Mouse (Mus musculus) kidney, embryonic 14.5 days (tissue): Measurements from ENCODE around the gene Rnf6. TPM values are rescaled to one million over a fixed set of nuclear protein-coding genes. Genes with fewer than 3 reads are reported as not detected.
A peak's percentile ranks its signal among the peaks of the same experiment; 100 is the strongest.

Experiments
- ATAC-seq: fragments of 200-750 bp; cut with Nextera tagmentation; 2 replicates; pipeline ENCODE4 v1.8.0; 2017; ENCODE audit warnings: moderate number of reproducible peaks, mild to moderate bottlenecking, moderate TSS enrichment, moderate library complexity; ENCODE audit not compliant: low FRiP score, low TSS enrichment
- H3K27ac ChIP-seq: fragments of 300-500 bp; sonication (generic); 2 replicates; pipeline ENCODE4 v1.5.1; 2014; ENCODE audit warnings: low read depth, mild to moderate bottlenecking, low read length, moderate library complexity, mixed read lengths
- H3K27me3 ChIP-seq: fragments of 300-500 bp; sonication (generic); 2 replicates; pipeline ENCODE4 v1.6.1; 2014; ENCODE audit warnings: mild to moderate bottlenecking, low read length; ENCODE audit not compliant: control insufficient read depth, insufficient read depth
- H3K36me3 ChIP-seq: fragments of 300-500 bp; sonication (generic); 2 replicates; pipeline ENCODE4 v1.6.1; 2014; ENCODE audit warnings: low read length, mixed read lengths; ENCODE audit not compliant: control insufficient read depth, insufficient read depth
- H3K4me1 ChIP-seq: fragments of 300-500 bp; sonication (generic); 2 replicates; pipeline ENCODE4 v1.6.1; 2014; ENCODE audit warnings: low read length, mixed read lengths; ENCODE audit not compliant: control insufficient read depth, insufficient read depth
- H3K4me2 ChIP-seq: fragments of 300-500 bp; sonication (generic); replicated peaks from 2 replicates; pipeline ENCODE4 v1.6.1; 2014; ENCODE audit warnings: low read depth, mild to moderate bottlenecking, low read length
- H3K4me3 ChIP-seq: fragments of 300-500 bp; sonication (generic); 2 replicates; pipeline ENCODE4 v1.5.1; 2014; ENCODE audit warnings: mild to moderate bottlenecking, low read length
- H3K9ac ChIP-seq: fragments of 300-500 bp; sonication (generic); 2 replicates; pipeline ENCODE4 v1.6.1; 2014; ENCODE audit warnings: low read depth, mild to moderate bottlenecking, low read length, moderate library complexity
- H3K9me3 ChIP-seq: fragments of 300-500 bp; sonication (generic); 2 replicates; pipeline ENCODE4 v1.6.1; 2016; ENCODE audit warnings: low read length; ENCODE audit not compliant: control insufficient read depth
- WGBS: fragments of 180-500 bp; shearing (Covaris S2); extraction: QIAGEN DNeasy Blood & Tissue Kit; methylation state at CpG from one replicate; pipeline ENCODE4 v1.1.7; 2014; 5-methylcytosine and 5-hydroxymethylcytosine counted together
- polyA plus RNA-seq: library from polyadenylated mRNA; unstranded; fragments of >200 nt; fragmentation: Nextera tagmentation; extraction: Ambion mirVana; gene quantifications from 2 replicates; pipeline ENCODE4 v1.2.1, GENCODE M21; 2014

The Rnf6 gene
- polyA plus RNA-seq, 1 experiment from 2014 or later = 38.2 TPM

DNA sequence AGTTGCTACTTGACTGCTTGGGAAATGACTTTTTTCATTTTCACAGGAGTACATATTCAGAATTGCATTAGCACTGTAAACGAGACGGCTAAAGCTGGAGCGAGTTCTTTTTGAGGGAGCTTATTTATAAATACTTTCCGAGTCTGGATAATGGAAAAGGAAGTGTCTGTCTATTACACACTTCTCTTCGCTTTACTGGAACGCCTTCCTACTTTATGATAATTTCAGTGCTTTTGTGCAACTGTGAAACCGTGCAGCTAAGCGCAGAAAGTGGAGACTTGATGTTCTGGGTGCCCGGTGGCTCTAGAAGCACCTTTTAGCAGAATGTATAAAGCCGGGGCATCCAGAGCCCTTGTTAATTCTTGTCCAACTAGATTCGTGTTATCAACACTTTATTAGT, 11.5 kb upstream of the Rnf6 start:
- Histone ChIP-seq H3K9ac (peak overlapping the region; percentile 9; the same call in 1 of the 2 replicates), H3K4me3 (peak overlapping the region; percentile 76), H3K27me3 (no peaks in the 10 kb centered on the region), H3K4me2 (peak overlapping the region; percentile 60), H3K36me3 (no peaks in the 10 kb centered on the region), H3K27ac (no peak overlapping the region), H3K4me1 (peaks cover 2% of the 10 kb centered on the region; the same call in 1 of the 2 replicates), H3K9me3 (no peaks in the 10 kb centered on the region)
- ATAC-seq = no peak
- 71% methylated on average over 11 of the region's 11 CpGs for WGBS

DNA sequence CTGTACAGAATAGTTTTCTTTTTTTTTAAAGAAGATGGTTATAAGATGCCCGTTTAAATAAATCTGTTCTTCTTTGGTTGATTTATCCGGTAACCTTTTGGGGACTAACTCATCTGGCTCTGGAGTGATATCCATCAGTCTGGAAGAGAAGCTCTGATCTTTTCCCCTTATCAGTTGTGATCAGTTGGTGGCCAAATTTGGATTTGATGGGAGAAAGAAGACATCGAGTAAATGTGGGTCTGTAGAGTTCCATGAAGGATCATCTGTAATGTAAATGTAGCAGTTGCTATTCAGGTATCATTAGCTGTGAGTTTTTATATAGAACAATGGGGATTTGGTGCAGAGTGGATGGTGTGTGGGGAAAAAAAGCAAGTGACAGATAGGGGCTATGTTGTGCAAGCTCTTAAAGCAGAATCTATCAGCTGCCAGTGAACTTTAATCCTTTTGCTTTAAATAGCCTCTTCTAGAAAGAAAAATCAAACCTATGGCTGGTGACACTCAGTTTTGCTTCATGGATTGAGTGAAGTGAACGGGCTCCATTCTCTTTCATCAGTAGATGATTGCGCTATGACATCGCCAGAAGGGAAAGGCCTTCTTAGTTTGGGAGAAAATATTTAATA, 10.8 kb upstream of the Rnf6 start:
- WGBS = 38% methylated on average over 6 of the region's 6 CpGs
- H3K27ac ChIP-seq = no peak overlapping the region
- no peak for ATAC-seq

DNA sequence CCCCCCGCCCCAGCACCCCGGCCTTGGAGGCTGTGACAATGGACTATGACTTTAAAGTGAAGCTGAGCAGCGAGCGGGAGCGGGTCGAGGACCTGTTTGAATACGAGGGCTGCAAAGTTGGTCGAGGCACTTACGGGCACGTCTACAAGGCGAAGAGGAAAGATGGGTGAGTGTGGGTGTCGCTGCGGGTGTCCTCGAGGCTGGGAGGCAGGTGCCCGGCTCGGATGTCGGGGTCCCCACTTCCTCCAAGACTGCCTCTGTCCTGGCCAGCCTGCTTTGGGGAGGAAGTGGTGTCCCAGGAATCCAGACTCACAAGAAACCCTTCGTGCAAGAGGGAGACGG, 10.3 kb upstream of the Rnf6 start:
- peak overlapping the region; percentile 76 for H3K4me3 ChIP-seq
- H3K9me3 ChIP-seq = no peaks in the 10 kb centered on the region
- ATAC-seq = peak; percentile 44
- peak overlapping the region; percentile 91 for H3K9ac ChIP-seq
- no peaks in the 10 kb centered on the region for H3K27me3 ChIP-seq
- WGBS = under 1% methylated on average over 19 of the region's 19 CpGs
- H3K27ac ChIP-seq = peak overlapping the region; percentile 96
- H3K4me2 ChIP-seq = peak overlapping the region; percentile 60
- H3K36me3 ChIP-seq = no peaks in the 10 kb centered on the region
- peaks cover 2% of the 10 kb centered on the region; the same call in 1 of the 2 replicates for H3K4me1 ChIP-seq

More for the DNA sequence above, 10.8 kb upstream of the Rnf6 start:
- Histone ChIP-seq H3K27me3 (no peaks in the 10 kb centered on the region), H3K9ac (peak overlapping the region; percentile 91), H3K9me3 (no peaks in the 10 kb centered on the region), H3K4me1 (peaks cover 2% of the 10 kb centered on the region; the same call in 1 of the 2 replicates), H3K36me3 (no peaks in the 10 kb centered on the region), H3K4me2 (peak overlapping the region; percentile 60), H3K4me3 (peak overlapping the region; percentile 76)

DNA sequence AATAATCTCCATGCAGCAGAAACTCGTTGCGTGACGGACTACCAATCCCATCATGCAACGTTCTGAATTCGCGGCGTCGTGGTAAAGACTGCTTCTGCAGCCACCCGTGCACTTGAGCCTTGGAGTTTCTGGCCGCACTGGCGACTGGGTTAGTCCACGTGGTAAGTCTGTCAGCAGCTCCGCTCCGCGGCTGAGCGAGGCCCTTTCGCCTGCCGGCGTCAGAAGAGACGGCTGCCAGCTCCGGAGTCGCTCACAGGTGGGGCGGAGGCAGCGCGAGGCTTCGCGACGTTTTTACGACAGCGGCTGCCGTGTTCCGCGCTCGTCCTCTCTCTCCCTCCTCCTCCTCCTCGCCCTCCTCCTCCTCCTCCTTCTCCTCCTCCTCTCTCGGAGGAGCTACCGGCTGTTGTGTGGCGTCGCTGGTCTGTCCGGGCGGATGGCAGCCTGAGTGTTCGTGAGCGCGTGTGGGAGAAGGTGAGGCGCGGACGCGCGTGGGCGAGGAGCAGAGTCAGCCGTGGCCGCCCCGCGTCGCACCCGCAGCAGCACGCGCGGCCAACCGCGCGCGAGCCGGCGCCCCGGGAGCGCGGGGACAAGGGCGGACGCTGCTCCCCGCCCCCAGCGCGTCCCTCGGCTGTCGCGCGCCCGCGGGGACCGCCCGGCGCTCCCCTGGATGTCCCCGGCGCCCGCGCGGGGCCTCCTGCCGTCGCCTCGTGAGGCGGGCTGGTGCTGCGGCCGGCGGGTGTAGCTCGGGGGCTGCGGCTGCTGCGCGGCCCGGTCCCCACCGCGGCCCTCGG, 9.7 kb upstream of the Rnf6 start, which contains the start of gene Cdk8:
Gene Cdk8, plus strand, starts transcription at position 367 of the 791 bp plus-strand sequence.
- H3K4me1 ChIP-seq = peaks cover 2% of the 10 kb centered on the region; the same call in 1 of the 2 replicates
- peak within 1 kb of the TSS; percentile 76 for H3K4me3 ChIP-seq
- H3K27me3 ChIP-seq = no peaks in the 10 kb centered on the region
- peak; percentile 90 for ATAC-seq
- no peaks in the 10 kb centered on the region for H3K9me3 ChIP-seq
- under 1% methylated on average over 57 of the region's 102 CpGs for WGBS
- peak within 1 kb of the TSS; percentile 60 for H3K4me2 ChIP-seq
- peak within 1 kb of the TSS; percentile 91 for H3K9ac ChIP-seq
- no peaks in the 10 kb centered on the region for H3K36me3 ChIP-seq
- peak within 1 kb of the TSS; percentile 96 for H3K27ac ChIP-seq

DNA sequence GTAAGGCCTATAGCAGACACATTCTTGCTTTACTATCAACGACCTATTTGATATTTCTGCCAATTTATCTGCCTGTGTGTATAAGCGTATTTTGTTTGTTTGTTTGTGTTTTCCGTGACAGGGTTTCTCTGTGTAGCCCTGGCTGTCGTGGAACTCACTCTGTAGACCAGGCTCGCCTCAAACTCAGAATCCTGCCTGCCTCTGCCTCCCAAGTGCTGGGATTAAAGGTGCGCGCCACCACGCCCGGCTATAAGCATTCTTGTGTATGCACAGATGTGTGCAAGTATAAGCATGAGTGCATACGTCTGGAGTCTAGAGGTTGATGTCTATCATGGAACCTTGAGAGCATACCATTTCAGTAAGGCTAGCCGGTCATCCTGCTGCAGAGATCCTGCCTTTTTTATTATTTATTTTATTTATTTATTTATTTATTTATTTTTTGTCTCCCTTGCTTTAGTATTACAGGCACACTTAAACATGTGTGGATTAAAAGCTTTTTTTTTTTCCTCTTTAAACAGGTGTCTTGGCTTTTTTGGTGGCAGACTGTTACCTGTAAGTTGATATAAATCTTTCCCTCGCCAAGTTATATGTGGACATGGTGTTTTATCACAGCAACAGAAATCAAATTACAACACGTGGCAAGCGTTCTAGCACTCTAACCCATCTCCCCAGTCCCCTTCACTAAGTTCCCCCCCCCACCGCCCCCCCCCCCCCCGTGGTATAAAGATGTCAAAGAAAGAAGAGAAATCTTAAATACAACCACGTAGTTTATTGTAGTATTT, 8.7 kb upstream of the Rnf6 start:
- Histone ChIP-seq H3K27me3 (no peaks in the 10 kb centered on the region), H3K4me3 (peak overlapping the region; percentile 76), H3K27ac (peak overlapping the region; percentile 96), H3K4me2 (peak overlapping the region; percentile 58), H3K4me1 (peaks cover 2% of the 10 kb centered on the region; the same call in 1 of the 2 replicates), H3K9me3 (no peaks in the 10 kb centered on the region), H3K9ac (peak overlapping the region; percentile 91), H3K36me3 (no peaks in the 10 kb centered on the region)
- 61% methylated on average over 16 of the region's 17 CpGs for WGBS
- ATAC-seq = 0 out of 2 replicates have a peak, but pooled peaks have one; percentile 10

DNA sequence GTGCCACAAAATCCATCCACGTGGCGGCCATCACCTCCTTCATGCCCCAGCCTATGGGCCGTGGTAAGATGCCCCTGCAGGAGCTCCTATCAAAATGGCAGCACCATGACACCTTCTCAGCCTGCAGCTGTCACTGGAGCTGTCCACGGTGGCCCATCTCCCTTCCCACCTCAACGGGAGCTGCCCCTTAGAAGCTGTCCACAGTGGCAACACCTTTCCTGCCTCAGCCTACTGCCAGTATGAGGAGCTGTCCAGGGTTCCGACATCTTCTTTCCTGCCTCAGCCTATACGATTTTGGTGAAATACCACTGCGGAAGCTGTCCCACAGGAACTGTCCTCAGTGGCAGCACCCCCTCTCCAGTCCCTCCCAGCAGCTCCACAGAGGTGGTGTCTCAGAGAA, 6.1 kb upstream of the Rnf6 start:
- H3K4me3 ChIP-seq = no peak overlapping the region
- H3K9ac ChIP-seq = no peak overlapping the region
- no peaks in the 10 kb centered on the region for H3K27me3 ChIP-seq
- no peak for ATAC-seq
- no peak overlapping the region for H3K4me2 ChIP-seq
- no peak overlapping the region for H3K27ac ChIP-seq
- H3K9me3 ChIP-seq = no peaks in the 10 kb centered on the region
- peaks cover 2% of the 10 kb centered on the region; the same call in 1 of the 2 replicates for H3K4me1 ChIP-seq
- 83% methylated on average over 8 of the region's 8 CpGs for WGBS
- H3K36me3 ChIP-seq = no peaks in the 10 kb centered on the region

DNA sequence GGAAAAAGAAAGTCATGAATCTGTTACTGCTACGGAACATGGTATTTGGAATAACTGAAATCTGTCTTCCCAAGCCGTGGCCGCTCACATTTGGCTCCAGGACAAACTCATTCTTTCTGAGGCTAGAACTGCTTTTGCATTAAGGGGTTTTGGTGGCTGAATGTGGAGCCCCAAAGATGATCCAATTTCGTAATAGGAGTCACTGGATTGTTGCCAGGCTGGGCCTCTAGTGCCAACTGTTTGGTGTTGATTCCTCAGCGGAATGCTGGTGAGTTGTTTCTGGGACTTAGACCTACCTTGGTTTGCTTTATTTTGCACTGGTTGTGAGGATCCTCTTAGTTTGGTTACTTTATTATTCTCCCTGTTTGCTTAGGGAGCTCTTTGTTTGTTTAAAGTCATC, 2.4 kb upstream of the Rnf6 start:
- WGBS = 85% methylated on average over 5 of the region's 5 CpGs
- no peak overlapping the region for H3K4me3 ChIP-seq
- no peak overlapping the region for H3K27ac ChIP-seq
- H3K4me1 ChIP-seq = peaks cover 7% of the 10 kb centered on the region; the same call in 1 of the 2 replicates
- no peak for ATAC-seq
- H3K9me3 ChIP-seq = no peaks in the 10 kb centered on the region
- no peak overlapping the region for H3K4me2 ChIP-seq
- H3K36me3 ChIP-seq = peaks cover 6% of the 10 kb centered on the region; the same call in 1 of the 2 replicates
- no peaks in the 10 kb centered on the region for H3K27me3 ChIP-seq
- no peak overlapping the region for H3K9ac ChIP-seq

DNA sequence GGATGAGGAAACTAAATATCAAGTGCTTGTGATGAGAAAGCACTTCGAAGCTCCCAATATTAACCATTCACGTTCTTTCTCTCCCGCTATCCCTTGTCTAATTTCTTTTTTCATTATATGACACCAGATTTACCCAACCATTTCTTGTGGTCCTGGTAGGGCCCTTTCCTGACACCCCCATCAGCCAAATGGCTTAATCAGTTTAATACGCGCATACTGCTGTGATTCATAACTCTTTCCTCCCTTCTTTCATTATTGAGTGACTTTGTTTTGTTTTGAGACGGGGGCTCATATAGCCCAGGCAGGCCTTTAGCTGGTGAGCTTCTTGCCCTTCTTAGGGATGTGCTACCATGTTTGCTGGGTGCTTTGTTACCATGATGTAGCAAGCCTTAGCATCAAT, 367 bp upstream of the Rnf6 start:
- 25% methylated on average over 6 of the region's 6 CpGs for WGBS
- Histone ChIP-seq H3K36me3 (peaks cover 21% of the 10 kb centered on the region), H3K9me3 (no peaks in the 10 kb centered on the region), H3K27ac (peak overlapping the region; percentile 92), H3K4me2 (peak overlapping the region; percentile 53), H3K27me3 (no peaks in the 10 kb centered on the region), H3K4me3 (peak overlapping the region; percentile 45), H3K4me1 (peaks cover 7% of the 10 kb centered on the region; the same call in 1 of the 2 replicates), H3K9ac (peak overlapping the region; percentile 58; the same call in 1 of the 2 replicates)
- ATAC-seq = no peak
